Mouse (Mus musculus): ENCODE data around the gene Dalrd3. TPM values are rescaled to one million over a fixed set of nuclear protein-coding genes. Genes with fewer than 3 reads are reported as not detected.

Gene Dalrd3
- polyA plus RNA-seq, 1 experiment from 2014 or later, result 257 TPM

DNA sequence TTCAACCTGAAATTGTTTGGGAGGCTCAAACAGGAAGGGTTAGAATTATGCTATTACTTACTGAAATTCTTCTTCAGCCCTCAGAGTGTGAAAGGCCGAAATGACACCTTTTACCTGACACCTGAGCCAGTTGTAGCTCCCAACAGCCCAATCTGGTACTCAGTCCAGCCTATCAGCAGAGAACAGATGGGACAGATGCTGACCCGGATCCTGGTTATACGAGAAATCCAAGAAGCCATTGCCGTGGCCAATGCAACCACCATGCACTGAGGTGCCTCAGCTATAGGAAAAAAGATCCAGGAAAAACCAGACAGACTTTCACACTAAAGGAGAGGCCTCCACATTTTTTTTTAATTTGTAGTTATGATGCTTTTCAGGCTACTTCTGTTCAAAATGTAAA lies 10.5 kb upstream of the Dalrd3 start:
- H3K36me3 ChIP-seq (ENCODE audit: control insufficient read depth, insufficient read depth, low read length), result peaks cover 46% of the 10 kb centered on the region
- no peak for ATAC-seq (ENCODE audit: low read depth)
- no peak overlapping the region for H3K9ac ChIP-seq (replicated peaks; ENCODE audit: low read depth, low read length)
- WGBS, result 86% methylated on average over 4 of the region's 4 CpGs
- H3K27me3 ChIP-seq (ENCODE audit: control insufficient read depth, insufficient read depth, low read length), result no peaks in the 10 kb centered on the region
- no peaks in the 10 kb centered on the region; the same call in 1 of the 2 replicates for H3K4me1 ChIP-seq (ENCODE audit: control insufficient read depth, insufficient read depth, low read length)
- H3K4me2 ChIP-seq (ENCODE audit: low read depth, low read length), result no peak overlapping the region
- no peaks in the 10 kb centered on the region for H3K9me3 ChIP-seq (ENCODE audit: control insufficient read depth, low read length)
- no peak overlapping the region for H3K4me3 ChIP-seq (ENCODE audit: low read depth, low read length)
- no peak overlapping the region for H3K27ac ChIP-seq (ENCODE audit: low read depth, low read length)

DNA sequence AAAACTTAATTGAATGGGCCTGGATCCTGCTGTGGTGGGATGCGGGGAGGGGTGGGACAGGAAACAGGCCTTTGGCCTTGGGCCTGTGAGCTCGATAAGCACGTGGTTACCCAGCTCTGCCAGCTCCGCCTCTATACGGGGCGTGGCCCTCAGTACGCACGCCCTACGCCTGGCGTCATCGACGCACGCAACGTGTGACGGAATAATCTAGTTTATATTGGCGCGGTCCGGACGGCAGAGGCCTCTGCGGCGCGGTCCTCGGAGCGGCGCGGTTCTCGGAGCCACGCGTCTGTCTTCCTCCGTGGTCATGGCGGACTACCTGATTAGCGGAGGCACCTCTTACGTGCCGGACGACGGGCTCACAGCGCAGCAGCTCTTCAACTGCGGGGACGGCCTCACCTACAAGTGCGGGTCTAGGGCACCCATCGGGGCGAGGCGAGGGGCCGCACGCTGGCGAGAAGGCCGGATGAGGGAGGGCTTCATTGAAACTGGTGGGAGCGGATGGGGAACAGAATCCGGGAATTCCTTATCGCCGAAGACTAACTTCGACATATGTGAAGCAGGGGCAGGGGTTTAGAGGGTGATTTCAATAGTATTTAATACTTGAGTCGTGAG lies 9.4 kb upstream of the Dalrd3 start, which contains the start of gene Impdh2:
TSS of gene Impdh2 (plus strand) at position 60 of the 615 bp plus-strand sequence.
- Histone ChIP-seq H3K27me3 (ENCODE audit: control insufficient read depth, insufficient read depth, low read length) (no peaks in the 10 kb centered on the region), H3K4me2 (ENCODE audit: low read depth, low read length) (peak within 1 kb of the TSS; percentile 92), H3K9ac (replicated peaks; ENCODE audit: low read depth, low read length) (peak within 1 kb of the TSS; percentile 72), H3K36me3 (ENCODE audit: control insufficient read depth, insufficient read depth, low read length) (peaks cover 46% of the 10 kb centered on the region), H3K4me1 (ENCODE audit: control insufficient read depth, insufficient read depth, low read length) (no peaks in the 10 kb centered on the region; the same call in 1 of the 2 replicates), H3K9me3 (ENCODE audit: control insufficient read depth, low read length) (no peaks in the 10 kb centered on the region), H3K4me3 (ENCODE audit: low read depth, low read length) (peak within 1 kb of the TSS; percentile 54), H3K27ac (ENCODE audit: low read depth, low read length) (peak within 1 kb of the TSS; percentile 74)
- under 1% methylated on average over 51 of the region's 53 CpGs for WGBS
- ATAC-seq (ENCODE audit: low read depth), result peak; percentile 98

DNA sequence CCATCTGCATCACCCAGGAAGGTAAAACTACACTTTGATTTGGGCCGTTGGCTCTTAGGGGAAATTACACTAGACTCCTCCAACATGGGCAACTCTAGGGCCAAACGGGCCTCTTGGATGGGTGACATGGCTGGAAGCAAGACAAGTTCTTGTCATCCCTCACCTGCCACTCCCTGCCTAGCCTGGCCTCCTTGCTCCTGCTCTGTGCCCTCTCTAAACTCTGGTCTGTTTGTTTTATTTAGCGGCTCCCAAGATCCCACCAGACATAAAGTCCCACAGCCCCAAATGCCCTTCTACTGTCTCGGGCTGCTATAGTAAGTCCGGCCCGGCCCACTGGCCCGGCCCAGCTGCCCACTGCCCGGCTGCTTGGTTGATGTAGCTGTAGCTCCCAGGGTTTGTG lies 6.0 kb upstream of the Dalrd3 start:
- no peaks in the 10 kb centered on the region for H3K27me3 ChIP-seq (ENCODE audit: control insufficient read depth, insufficient read depth, low read length)
- ATAC-seq (ENCODE audit: low read depth), result no peak
- 95% methylated on average over 8 of the region's 8 CpGs for WGBS
- H3K4me1 ChIP-seq (ENCODE audit: control insufficient read depth, insufficient read depth, low read length), result peaks cover 18% of the 10 kb centered on the region
- no peak overlapping the region for H3K9ac ChIP-seq (replicated peaks; ENCODE audit: low read depth, low read length)
- H3K9me3 ChIP-seq (ENCODE audit: control insufficient read depth, low read length), result no peaks in the 10 kb centered on the region
- H3K4me3 ChIP-seq (ENCODE audit: low read depth, low read length), result no peak overlapping the region
- H3K27ac ChIP-seq (ENCODE audit: low read depth, low read length), result no peak overlapping the region
- no peak overlapping the region for H3K4me2 ChIP-seq (ENCODE audit: low read depth, low read length)
- H3K36me3 ChIP-seq (ENCODE audit: control insufficient read depth, insufficient read depth, low read length), result peaks cover 29% of the 10 kb centered on the region

DNA sequence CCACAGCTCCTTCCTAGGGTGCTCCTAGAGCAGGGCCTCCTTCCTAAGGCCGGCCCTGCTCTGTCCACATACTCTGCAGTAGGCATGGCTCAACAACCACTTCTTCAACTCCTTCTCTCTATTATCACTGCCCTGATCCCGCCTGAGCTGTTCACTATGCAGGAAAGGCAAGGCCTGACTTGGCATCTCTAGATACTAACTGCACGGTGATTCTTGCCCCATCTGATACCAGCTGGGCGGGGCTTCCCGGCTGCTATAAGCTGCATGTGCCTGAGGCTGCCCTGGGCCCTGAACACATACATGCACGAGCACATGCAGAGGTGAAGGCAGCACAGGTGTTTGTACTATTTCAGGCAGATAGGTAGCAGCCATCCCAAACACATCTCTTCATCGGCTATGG lies 5.6 kb upstream of the Dalrd3 start:
- no peak overlapping the region for H3K4me3 ChIP-seq (ENCODE audit: low read depth, low read length)
- H3K4me1 ChIP-seq (ENCODE audit: control insufficient read depth, insufficient read depth, low read length), result peaks cover 18% of the 10 kb centered on the region
- no peak for ATAC-seq (ENCODE audit: low read depth)
- H3K36me3 ChIP-seq (ENCODE audit: control insufficient read depth, insufficient read depth, low read length), result peaks cover 24% of the 10 kb centered on the region
- WGBS, result 90% methylated on average over 7 of the region's 7 CpGs
- H3K4me2 ChIP-seq (ENCODE audit: low read depth, low read length), result no peak overlapping the region
- H3K9ac ChIP-seq (replicated peaks; ENCODE audit: low read depth, low read length), result no peak overlapping the region
- no peaks in the 10 kb centered on the region for H3K9me3 ChIP-seq (ENCODE audit: control insufficient read depth, low read length)
- H3K27ac ChIP-seq (ENCODE audit: low read depth, low read length), result no peak overlapping the region
- H3K27me3 ChIP-seq (ENCODE audit: control insufficient read depth, insufficient read depth, low read length), result no peaks in the 10 kb centered on the region

DNA sequence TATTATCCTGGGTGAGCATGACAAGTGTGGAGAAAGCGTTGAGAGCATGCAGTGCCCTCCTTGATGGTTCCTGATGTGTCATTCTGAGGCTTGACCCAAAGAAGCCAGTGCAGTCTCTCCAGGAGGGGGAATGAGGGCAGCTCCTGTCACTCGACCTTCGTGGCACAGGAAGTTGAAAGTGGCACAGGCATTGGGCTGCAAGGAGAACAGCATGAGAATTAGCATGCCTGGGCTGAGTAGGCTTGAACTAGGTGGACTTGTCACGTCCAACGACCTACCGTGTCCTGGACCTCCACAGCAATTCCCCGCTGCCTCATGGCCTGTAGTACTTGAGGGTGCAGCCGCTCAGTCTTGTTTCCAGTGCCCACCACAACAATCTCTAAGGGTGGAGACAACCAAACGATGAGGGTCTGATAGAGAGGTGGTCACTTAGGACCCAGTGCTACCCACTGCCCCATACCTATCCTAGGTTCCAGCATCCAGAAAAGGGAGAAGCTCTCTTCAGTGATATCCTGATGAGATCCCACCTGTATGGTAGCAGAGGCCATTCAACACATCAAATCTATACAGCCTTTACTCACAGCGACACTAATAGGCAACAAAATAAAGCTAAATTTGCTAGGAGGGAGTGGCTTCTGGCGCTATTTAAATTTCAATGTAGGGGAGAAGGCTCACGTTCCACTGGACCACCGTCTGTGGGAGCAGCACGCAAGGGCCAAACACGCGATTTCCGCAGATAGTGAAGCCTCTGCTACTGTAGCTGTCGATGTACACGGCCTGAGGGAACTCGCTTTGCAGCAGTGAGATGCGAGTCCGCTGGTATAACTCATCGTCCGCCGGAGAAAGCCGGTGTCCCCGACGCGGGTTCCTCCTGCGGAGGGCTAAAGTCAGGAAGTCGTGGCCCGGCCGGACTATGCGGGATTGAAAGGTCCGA lies 3.5 kb upstream of the Dalrd3 start:
- Histone ChIP-seq H3K9ac (replicated peaks; ENCODE audit: low read depth, low read length) (peak overlapping the region; percentile 65), H3K4me3 (ENCODE audit: low read depth, low read length) (peak overlapping the region; percentile 73), H3K27me3 (ENCODE audit: control insufficient read depth, insufficient read depth, low read length) (no peaks in the 10 kb centered on the region), H3K27ac (ENCODE audit: low read depth, low read length) (peak overlapping the region; percentile 93), H3K4me1 (ENCODE audit: control insufficient read depth, insufficient read depth, low read length) (peaks cover 26% of the 10 kb centered on the region), H3K4me2 (ENCODE audit: low read depth, low read length) (peak overlapping the region; percentile 80), H3K36me3 (ENCODE audit: control insufficient read depth, insufficient read depth, low read length) (peaks cover 24% of the 10 kb centered on the region), H3K9me3 (ENCODE audit: control insufficient read depth, low read length) (no peaks in the 10 kb centered on the region)
- WGBS, result 10% methylated on average over 35 of the region's 35 CpGs
- no peak for ATAC-seq (ENCODE audit: low read depth)

DNA sequence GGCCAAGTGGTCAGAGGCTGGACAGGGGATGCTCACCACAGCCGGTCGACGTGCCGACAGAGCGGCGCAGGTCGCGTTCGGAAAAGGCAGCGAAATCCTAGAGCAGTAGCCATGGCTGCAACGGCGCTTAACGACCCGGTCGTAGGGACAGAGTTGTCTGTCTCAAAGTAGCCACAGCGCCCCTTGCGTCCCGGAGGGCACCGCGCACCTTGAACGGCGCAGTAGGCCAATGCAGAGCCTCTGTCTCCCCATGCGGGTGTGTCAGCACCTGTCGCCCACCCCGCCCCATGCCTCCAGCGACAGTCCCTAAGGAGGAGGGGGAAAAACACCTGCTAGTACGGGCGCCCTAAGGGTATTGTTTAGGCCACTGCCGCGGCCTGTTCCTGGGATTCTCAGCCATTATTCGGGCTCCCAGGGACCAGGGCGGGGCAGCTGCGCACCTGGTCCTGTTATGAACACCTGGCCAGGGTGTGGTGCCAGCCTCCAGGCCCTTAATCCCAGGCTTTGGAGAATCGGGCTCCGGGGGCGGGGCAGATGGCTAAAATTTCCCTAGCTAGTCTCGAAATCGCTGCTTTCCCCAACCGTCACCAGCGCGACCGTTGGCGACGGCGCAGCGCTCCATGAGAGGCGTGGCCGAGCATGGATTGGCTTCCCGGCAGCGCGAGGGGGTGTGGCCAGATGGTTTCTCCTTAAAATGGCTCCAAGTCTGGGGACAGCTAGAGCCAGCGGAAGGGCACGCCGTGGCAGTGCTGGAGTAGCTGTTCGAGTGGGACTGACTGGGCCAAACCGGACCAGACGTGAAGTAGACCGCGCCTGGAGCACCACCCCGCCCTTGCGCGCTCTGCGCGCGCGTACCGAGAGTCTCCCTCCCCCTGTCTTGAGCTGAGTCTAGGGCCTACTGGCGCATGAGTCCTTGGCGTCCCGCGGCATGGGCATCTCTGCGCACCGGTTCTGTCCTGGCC lies 2.6 kb upstream of the Dalrd3 start, which contains the start of gene Ndufaf3:
TSS of gene Ndufaf3 (minus strand) at position 620 of the 962 bp plus-strand sequence.
- Histone ChIP-seq H3K9ac (replicated peaks; ENCODE audit: low read depth, low read length) (peak within 1 kb of the TSS; percentile 65), H3K36me3 (ENCODE audit: control insufficient read depth, insufficient read depth, low read length) (peaks cover 29% of the 10 kb centered on the region), H3K27me3 (ENCODE audit: control insufficient read depth, insufficient read depth, low read length) (no peaks in the 10 kb centered on the region), H3K4me1 (ENCODE audit: control insufficient read depth, insufficient read depth, low read length) (peaks cover 26% of the 10 kb centered on the region), H3K4me2 (ENCODE audit: low read depth, low read length) (peak within 1 kb of the TSS; percentile 80), H3K9me3 (ENCODE audit: control insufficient read depth, low read length) (no peaks in the 10 kb centered on the region), H3K4me3 (ENCODE audit: low read depth, low read length) (peak within 1 kb of the TSS; percentile 73), H3K27ac (ENCODE audit: low read depth, low read length) (peak within 1 kb of the TSS; percentile 93)
- WGBS, result under 1% methylated on average over 72 of the region's 73 CpGs
- ATAC-seq (ENCODE audit: low read depth), result peak; percentile 85

DNA sequence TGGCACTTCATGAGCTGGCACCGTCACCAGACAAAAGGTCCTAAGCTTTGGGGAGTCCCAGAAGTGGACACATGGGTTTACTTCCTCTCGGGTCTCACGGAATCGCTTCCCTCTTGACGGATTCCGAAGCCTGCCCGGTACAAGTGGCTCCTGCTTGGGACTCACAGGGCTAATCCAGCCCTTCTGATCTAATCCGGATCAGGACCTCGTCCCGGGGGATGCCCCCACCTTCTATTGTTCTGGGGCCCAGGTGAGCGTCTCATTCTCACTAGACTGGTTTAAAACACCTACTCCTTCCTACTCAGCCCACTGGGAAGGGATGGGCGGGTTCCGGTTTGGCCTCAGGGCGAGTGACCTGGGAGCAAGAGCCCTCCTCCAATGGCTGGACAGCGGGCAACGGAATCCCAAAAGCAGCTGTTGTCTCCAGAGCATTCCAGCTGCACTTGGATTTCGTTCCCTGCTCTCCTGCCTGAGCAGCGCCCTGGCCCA lies 1.7 kb upstream of the Dalrd3 start:
- H3K9me3 ChIP-seq (ENCODE audit: control insufficient read depth, low read length), result no peaks in the 10 kb centered on the region
- peak overlapping the region; percentile 80 for H3K4me2 ChIP-seq (ENCODE audit: low read depth, low read length)
- H3K27ac ChIP-seq (ENCODE audit: low read depth, low read length), result peak overlapping the region; percentile 93
- peaks cover 26% of the 10 kb centered on the region for H3K4me1 ChIP-seq (ENCODE audit: control insufficient read depth, insufficient read depth, low read length)
- H3K27me3 ChIP-seq (ENCODE audit: control insufficient read depth, insufficient read depth, low read length), result no peaks in the 10 kb centered on the region
- H3K36me3 ChIP-seq (ENCODE audit: control insufficient read depth, insufficient read depth, low read length), result peaks cover 37% of the 10 kb centered on the region
- ATAC-seq (ENCODE audit: low read depth), result no peak
- H3K4me3 ChIP-seq (ENCODE audit: low read depth, low read length), result peak overlapping the region; percentile 73
- 14% methylated on average over 18 of the region's 18 CpGs for WGBS
- H3K9ac ChIP-seq (replicated peaks; ENCODE audit: low read depth, low read length), result peak overlapping the region; percentile 64

DNA sequence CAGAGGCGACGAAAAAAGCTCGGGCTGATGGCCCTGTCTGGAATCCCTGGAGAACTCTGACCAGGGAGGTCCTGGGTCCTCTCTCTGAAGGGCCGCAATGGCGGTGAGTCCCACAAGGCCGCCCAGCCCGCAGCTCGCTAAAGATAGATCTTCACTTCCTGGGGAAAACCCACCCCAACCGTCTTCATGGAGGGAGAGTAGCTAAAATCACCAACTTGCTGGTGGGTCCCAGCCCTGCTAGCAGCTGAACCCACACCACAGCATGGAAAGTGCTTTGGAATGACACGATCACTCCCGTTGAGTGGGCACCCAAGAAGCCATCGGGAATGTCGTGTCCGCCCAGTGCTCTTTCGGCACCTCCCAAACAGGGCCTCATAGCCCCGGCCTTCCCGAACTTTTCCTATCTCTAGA lies 1.2 kb upstream of the Dalrd3 start:
- peaks cover 26% of the 10 kb centered on the region for H3K4me1 ChIP-seq (ENCODE audit: control insufficient read depth, insufficient read depth, low read length)

More for the DNA sequence above, 1.2 kb upstream of the Dalrd3 start:
- Histone ChIP-seq H3K27me3 (ENCODE audit: control insufficient read depth, insufficient read depth, low read length) (no peaks in the 10 kb centered on the region), H3K27ac (ENCODE audit: low read depth, low read length) (no peak overlapping the region), H3K9ac (replicated peaks; ENCODE audit: low read depth, low read length) (no peak overlapping the region), H3K9me3 (ENCODE audit: control insufficient read depth, low read length) (no peaks in the 10 kb centered on the region), H3K4me2 (ENCODE audit: low read depth, low read length) (peak overlapping the region; percentile 80), H3K4me3 (ENCODE audit: low read depth, low read length) (no peak overlapping the region; the same call in 1 of the 2 replicates), H3K36me3 (ENCODE audit: control insufficient read depth, insufficient read depth, low read length) (peaks cover 41% of the 10 kb centered on the region)
- 85% methylated on average over 17 of the region's 17 CpGs for WGBS
- ATAC-seq (ENCODE audit: low read depth), result no peak

Data from neural tube, embryonic 14.5 days (tissue).